Mouse (Mus musculus) frontal cortex, postnatal 10 days (tissue): ENCODE measurements at regions not wholly inside any gene's neighbourhood (a gene's known extent, or its start where the extent isn't known, plus 50 kb on each side); places are given as distances from the start of the nearest gene placed in this dataset.

Source experiments
- DNase-seq, 2 experiments: peaks; one replicate each; pipeline ENCODE4 v3.0.0; 2022; ENCODE audit warnings: low spot score in 2 of 2, mixed read lengths in 1 of 2

GRCm38 (mm10) chr10:17650997-17651750 is 71.8 kb upstream of the Cited2 start:
- no peak for DNase-seq

GRCm38 (mm10) chr10:17653325-17653724 is 69.7 kb upstream of the Cited2 start:
- no peak for DNase-seq

- DNase-seq, result no peak
Measured at GRCm38 (mm10) chr10:17653785-17654184, 69.2 kb upstream of the Cited2 start.

GRCm38 (mm10) chr10:17654308-17654858 is 68.6 kb upstream of the Cited2 start:
- no peak for DNase-seq

GRCm38 (mm10) chr10:17655459-17656051 is 67.5 kb upstream of the Cited2 start:
- DNase-seq, result no peak

GRCm38 (mm10) chr10:17656305-17656704 is 66.7 kb upstream of the Cited2 start:
- DNase-seq, result no peak

- DNase-seq, result no peak
Measured at GRCm38 (mm10) chr10:17656872-17657482, 66.0 kb upstream of the Cited2 start.

GRCm38 (mm10) chr10:17659575-17659974 is 63.4 kb upstream of the Cited2 start:
- no peak for DNase-seq

GRCm38 (mm10) chr10:17660836-17661452 is 62.1 kb upstream of the Cited2 start:
- no peak for DNase-seq

- DNase-seq, result no peak
Measured at GRCm38 (mm10) chr10:17666089-17666488, 56.9 kb upstream of the Cited2 start.

GRCm38 (mm10) chr10:17669401-17669800 is 53.6 kb upstream of the Cited2 start:
- DNase-seq, result no peak
